Mouse (Mus musculus): ENCODE measurements at regions not wholly inside any gene's neighbourhood (a gene's known extent, or its start where the extent isn't known, plus 50 kb on each side); places are given as distances from the start of the nearest gene placed in this dataset.

DNA sequence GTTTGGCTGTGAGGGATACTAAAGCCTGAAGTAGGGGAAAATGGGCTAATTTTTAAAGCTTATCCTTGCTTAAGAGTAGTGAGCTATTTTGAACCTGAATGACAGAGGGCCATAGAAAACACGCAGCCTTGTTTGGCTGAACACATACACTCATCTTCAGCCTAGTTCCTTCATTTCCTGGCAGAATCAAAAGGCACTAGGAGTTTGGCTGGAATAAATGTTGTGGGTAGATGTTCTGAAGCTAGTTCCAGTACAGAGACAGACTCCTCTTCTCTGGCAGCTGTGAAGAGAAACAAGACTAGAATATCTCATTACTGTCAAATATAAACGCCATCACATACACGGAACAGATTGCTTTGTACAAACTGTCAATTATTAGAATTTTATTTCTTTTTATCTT, 809.5 kb downstream of the Car8 start:
- no peaks in the 10 kb centered on the region for H3K9me3 ChIP-seq
- H3K27me3 ChIP-seq (replicated peaks), result no peaks in the 10 kb centered on the region
- no peaks in the 10 kb centered on the region for H3K4me1 ChIP-seq
- no peak overlapping the region for H3K4me3 ChIP-seq
- H3K27ac ChIP-seq, result no peak overlapping the region
- no peak overlapping the region for H3K9ac ChIP-seq
- H3K4me2 ChIP-seq (replicated peaks), result no peak overlapping the region
- ATAC-seq (ENCODE audit: low FRiP score, low read depth), result no peak
- WGBS, result 95% methylated on average over 3 of the region's 3 CpGs
- H3K36me3 ChIP-seq, result no peaks in the 10 kb centered on the region

DNA sequence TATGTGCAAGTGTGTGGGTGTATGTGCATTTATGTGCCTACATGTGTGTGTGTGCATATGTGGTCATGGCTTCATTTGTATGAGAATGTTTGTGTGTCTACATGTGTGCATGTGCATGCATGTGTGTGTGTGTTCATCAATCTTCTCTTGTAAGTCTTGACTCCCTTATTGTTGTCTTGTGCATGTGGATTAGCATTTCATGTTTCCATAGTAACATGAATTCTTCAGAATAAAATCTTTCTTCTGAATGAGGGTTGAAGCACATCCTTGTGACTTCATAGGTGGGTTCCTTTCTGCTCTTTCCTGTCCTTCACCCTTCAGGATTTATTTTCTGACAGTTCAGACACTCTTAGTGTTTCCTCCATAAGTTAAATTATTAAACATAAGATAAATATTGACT, 814.8 kb downstream of the Car8 start:
- Histone ChIP-seq H3K9ac (no peak overlapping the region), H3K4me2 (replicated peaks) (no peak overlapping the region)

DNA sequence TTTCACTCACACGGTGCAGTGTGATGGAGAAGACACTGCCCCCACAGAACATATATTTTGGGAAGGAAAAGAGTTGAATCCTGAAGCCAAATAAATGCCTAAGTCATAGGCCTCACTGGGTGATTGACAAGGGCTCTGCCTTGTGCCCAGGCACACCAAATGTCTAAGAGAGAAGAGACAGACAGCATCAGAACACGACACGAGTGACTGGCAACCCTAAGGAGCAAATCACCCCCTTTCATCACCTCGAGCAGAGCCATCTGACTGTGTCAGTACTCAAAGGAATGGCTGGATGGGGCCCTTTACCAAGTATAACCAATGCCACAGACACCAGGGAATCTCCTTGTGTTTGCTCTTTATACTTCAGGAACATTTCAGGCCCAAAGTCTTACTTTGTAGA, 815.6 kb downstream of the Car8 start:
- Histone ChIP-seq H3K27me3 (replicated peaks) (no peaks in the 10 kb centered on the region), H3K9me3 (no peaks in the 10 kb centered on the region), H3K4me1 (no peaks in the 10 kb centered on the region), H3K27ac (no peak overlapping the region), H3K4me2 (replicated peaks) (no peak overlapping the region), H3K9ac (no peak overlapping the region), H3K4me3 (no peak overlapping the region), H3K36me3 (no peaks in the 10 kb centered on the region)
- ATAC-seq (ENCODE audit: low FRiP score, low read depth), result no peak
- WGBS, result 78% methylated on average over 4 of the region's 4 CpGs

More for the DNA sequence above, 814.8 kb downstream of the Car8 start:
- no peak for ATAC-seq (ENCODE audit: low FRiP score, low read depth)
- Histone ChIP-seq H3K4me1 (no peaks in the 10 kb centered on the region), H3K27ac (no peak overlapping the region), H3K9me3 (no peaks in the 10 kb centered on the region), H3K36me3 (no peaks in the 10 kb centered on the region), H3K27me3 (replicated peaks) (no peaks in the 10 kb centered on the region), H3K4me3 (no peak overlapping the region)

DNA sequence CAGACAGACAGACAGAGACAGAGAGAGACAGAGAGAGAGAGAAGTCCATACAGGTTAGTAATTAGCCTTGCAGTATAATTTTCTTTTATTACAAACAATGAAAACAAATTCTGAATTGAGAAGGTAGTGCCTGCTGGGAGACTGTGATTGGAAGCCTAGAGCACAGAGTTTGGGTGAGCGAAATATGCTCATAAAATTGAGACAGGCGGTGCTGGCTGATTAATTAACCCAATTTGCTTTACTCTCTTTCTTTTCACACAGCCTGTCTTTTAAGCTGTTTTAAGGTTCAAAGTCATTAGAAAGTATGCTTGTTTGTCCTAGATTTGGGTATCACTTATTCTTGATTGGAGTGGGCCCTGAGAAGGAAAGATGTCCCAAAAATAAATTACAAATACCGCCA, 816.1 kb downstream of the Car8 start:
- ATAC-seq (ENCODE audit: low FRiP score, low read depth), result no peak
- no peaks in the 10 kb centered on the region for H3K27me3 ChIP-seq (replicated peaks)
- no peak overlapping the region for H3K9ac ChIP-seq
- no peak overlapping the region for H3K4me2 ChIP-seq (replicated peaks)
- no peaks in the 10 kb centered on the region for H3K4me1 ChIP-seq
- H3K4me3 ChIP-seq, result no peak overlapping the region
- no peaks in the 10 kb centered on the region for H3K9me3 ChIP-seq
- H3K27ac ChIP-seq, result no peak overlapping the region
- WGBS, result 85% methylated on average over 3 of the region's 3 CpGs
- no peaks in the 10 kb centered on the region for H3K36me3 ChIP-seq

DNA sequence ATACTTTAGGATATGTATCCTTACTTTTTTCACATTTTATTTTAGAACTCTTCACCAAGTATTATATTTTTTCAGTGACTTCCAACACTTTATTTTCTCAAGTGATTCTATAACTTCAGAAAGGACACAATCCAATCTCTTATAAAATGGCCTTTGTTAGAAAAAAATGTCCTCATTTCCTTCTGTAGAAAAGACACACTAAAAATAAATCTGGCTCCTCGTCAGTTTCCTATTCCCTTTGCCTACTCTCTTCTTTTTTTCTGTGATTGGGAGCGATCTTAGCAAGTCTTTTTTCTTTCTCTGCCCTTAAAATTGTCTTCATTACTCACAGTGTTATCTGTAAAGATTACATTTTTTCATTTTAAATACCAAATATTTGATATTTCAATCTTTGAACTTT, 824.5 kb downstream of the Car8 start:
- H3K36me3 ChIP-seq, result no peaks in the 10 kb centered on the region
- no peak overlapping the region for H3K4me3 ChIP-seq
- no peaks in the 10 kb centered on the region for H3K9me3 ChIP-seq
- H3K9ac ChIP-seq, result no peak overlapping the region
- no peak overlapping the region for H3K4me2 ChIP-seq (replicated peaks)
- no peak overlapping the region for H3K27ac ChIP-seq
- WGBS, result 77% methylated on average over 2 of the region's 2 CpGs
- H3K27me3 ChIP-seq (replicated peaks), result no peaks in the 10 kb centered on the region
- no peak for ATAC-seq (ENCODE audit: low FRiP score, low read depth)
- H3K4me1 ChIP-seq, result no peaks in the 10 kb centered on the region

DNA sequence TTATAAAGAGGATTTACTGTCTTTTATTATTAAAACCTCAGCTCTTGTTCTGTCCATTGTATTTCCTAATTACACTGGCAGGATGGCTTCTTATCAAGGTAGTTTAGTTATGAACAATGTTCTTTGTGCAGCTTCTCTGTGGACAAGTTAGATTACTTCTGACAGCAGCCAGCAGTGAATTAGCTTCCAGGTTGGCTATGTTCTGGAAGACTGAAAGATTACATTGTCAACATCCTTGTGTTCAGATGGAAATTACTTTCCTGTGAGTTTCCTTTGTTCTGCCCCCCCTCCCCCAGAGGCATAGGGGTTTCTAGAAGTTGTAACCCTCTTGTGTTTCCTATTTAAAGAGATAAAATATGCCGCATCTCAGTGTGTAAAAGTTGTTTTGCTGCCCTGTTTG, 846.1 kb downstream of the Car8 start:
- H3K9ac ChIP-seq, result no peak overlapping the region
- H3K36me3 ChIP-seq, result no peaks in the 10 kb centered on the region
- H3K4me1 ChIP-seq, result no peaks in the 10 kb centered on the region; the same call in 1 of the 2 replicates
- no peak overlapping the region for H3K4me3 ChIP-seq
- H3K4me2 ChIP-seq (replicated peaks), result no peak overlapping the region
- ATAC-seq (ENCODE audit: low FRiP score, low read depth), result no peak
- no peak overlapping the region for H3K27ac ChIP-seq
- WGBS, result 63% methylated on average over 1 of the region's 1 CpGs
- H3K27me3 ChIP-seq (replicated peaks), result no peaks in the 10 kb centered on the region
- H3K9me3 ChIP-seq, result no peaks in the 10 kb centered on the region

DNA sequence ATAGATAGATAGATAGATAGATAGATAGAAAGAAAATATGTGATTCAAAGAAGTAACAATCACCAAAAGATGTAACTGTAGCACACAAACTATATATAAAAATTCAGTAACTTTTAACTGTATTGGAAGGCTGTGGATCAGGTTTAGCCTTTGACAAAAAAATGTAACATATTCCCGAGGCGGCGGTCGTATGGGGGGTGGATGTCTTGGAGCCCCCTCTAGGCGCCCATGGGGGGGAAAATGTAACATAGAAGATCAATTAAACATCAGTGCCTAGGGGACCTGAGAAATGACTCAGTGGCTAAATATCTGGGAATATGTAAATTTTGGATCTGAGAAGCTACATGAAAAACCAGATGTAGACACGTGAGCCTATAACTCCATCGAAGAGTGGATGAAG, 847.2 kb downstream of the Car8 start:
- 86% methylated on average over 7 of the region's 7 CpGs for WGBS
- ATAC-seq (ENCODE audit: low FRiP score, low read depth), result no peak
- Histone ChIP-seq H3K27ac (no peak overlapping the region), H3K4me3 (no peak overlapping the region), H3K9ac (no peak overlapping the region), H3K4me2 (replicated peaks) (no peak overlapping the region), H3K4me1 (no peaks in the 10 kb centered on the region; the same call in 1 of the 2 replicates), H3K27me3 (replicated peaks) (no peaks in the 10 kb centered on the region), H3K36me3 (no peaks in the 10 kb centered on the region), H3K9me3 (no peaks in the 10 kb centered on the region)

DNA sequence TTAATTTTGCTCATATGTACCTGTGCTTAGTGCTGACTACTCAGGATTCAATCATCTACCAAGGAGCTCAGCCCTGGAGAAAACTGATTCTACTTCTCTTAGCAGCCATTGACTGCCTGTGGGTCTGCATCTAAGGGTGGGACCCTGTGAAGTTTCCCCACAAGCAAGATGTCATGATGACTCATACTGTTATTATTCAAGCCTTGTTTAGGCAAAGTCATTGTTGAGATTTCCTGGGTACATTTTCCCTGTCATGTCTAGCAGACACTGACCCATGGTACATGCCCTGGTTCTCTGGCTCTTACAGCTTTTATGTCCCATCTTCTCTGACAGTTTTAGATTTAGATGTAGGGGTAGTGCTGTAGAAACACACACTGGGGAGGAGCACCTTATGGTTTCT, 853.8 kb downstream of the Car8 start:
- no peaks in the 10 kb centered on the region for H3K36me3 ChIP-seq
- no peak overlapping the region for H3K9ac ChIP-seq
- H3K27me3 ChIP-seq (replicated peaks), result no peaks in the 10 kb centered on the region
- no peak overlapping the region for H3K4me2 ChIP-seq (replicated peaks)
- no peaks in the 10 kb centered on the region for H3K9me3 ChIP-seq
- no peak overlapping the region for H3K27ac ChIP-seq
- no peak overlapping the region for H3K4me3 ChIP-seq
- no peaks in the 10 kb centered on the region for H3K4me1 ChIP-seq
- no peak for ATAC-seq (ENCODE audit: low FRiP score, low read depth)

DNA sequence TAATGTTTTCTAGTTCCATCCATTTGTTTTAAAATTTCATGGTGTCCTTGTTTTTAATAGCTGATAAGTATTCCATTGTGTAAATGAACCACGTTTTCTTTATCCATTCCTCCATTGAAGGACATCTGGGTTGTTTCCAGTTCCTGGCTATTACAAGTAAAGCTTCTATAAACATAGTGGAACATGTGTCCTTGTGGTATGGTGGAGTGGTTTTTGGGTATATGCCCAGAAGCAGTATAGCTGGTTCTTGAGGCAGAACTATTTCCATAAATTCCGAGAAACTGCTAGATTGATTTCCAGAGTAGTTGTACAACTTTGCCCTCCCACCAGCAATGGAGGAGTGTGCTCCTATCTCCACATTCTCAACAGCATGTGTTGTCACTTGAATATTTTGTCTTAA, 858.8 kb downstream of the Car8 start:
- H3K9me3 ChIP-seq, result no peaks in the 10 kb centered on the region
- whole genome bisulfite sequencing, result 82% methylated on average over 2 of the region's 2 CpGs
- no peak overlapping the region for H3K9ac ChIP-seq
- no peak for ATAC-seq (ENCODE audit: low FRiP score, low read depth)
- no peak overlapping the region for H3K4me2 ChIP-seq (replicated peaks)
- no peak overlapping the region for H3K27ac ChIP-seq
- H3K27me3 ChIP-seq (replicated peaks), result no peaks in the 10 kb centered on the region
- H3K4me1 ChIP-seq, result no peaks in the 10 kb centered on the region
- no peak overlapping the region for H3K4me3 ChIP-seq
- H3K36me3 ChIP-seq, result no peaks in the 10 kb centered on the region

DNA sequence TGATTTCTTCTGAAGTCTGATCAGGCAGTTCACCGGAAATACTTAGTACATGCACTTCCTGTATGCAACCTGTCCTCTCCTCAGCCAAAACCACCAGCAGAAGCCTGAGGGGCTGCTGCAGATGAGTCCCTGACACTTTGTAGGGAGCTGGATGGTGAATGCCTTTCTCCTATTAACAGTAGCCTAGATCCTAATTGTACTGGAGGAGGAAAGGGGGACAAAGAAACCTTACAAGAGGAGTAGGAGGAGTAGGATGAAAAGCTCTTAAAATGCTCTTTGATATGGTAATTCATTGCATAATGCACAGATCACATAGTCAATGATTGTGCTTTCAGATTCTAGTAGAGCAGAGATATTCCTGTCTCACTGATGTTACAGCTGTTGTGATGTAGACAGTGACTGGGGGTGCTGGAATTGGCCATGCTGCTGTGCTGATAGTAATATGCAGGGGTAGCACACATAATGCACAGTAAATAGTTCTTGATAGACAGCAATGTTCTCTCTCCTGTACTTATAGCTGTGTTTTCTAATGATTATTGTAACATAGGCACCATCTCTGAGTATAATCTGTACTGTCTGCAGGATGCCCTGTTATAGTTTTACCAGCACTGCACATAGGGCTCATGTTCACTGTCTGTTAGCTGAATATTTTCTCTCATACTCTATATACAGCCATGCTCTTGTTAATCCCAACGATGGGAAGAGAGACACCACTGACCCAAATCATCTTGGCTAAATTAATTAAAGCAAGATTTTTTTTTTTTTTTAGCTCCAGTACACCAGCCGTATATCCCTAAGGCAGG, 874.4 kb downstream of the Car8 start:
- Histone ChIP-seq H3K27ac (no peak overlapping the region), H3K4me2 (replicated peaks) (no peak overlapping the region), H3K27me3 (replicated peaks) (no peaks in the 10 kb centered on the region), H3K4me1 (no peaks in the 10 kb centered on the region), H3K4me3 (no peak overlapping the region), H3K9ac (no peak overlapping the region), H3K9me3 (no peaks in the 10 kb centered on the region), H3K36me3 (no peaks in the 10 kb centered on the region)
- 81% methylated on average over 3 of the region's 3 CpGs for WGBS
- ATAC-seq (ENCODE audit: low FRiP score, low read depth), result no peak

DNA sequence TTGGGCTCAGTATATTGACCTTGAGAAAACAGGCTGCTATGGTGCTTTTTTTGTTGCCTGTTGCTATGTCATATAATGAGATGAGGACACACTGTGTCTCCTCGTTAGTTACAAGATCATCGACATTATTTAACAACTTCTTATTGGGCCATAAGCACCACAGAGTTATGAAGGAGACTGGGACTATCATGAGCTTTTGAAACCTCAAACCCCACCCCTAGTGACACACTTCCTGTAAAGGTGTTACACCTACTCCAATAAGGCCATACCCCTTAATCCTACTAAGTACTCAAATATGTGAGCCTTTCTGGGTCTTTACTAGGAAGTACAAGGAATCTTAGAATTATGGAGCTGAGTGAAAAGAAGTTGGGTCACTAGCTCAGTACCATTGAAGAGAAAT, 875.3 kb downstream of the Car8 start:
- no peak overlapping the region for H3K27ac ChIP-seq
- no peaks in the 10 kb centered on the region for H3K9me3 ChIP-seq
- H3K9ac ChIP-seq, result no peak overlapping the region
- no peak overlapping the region for H3K4me2 ChIP-seq (replicated peaks)
- H3K4me3 ChIP-seq, result no peak overlapping the region
- ATAC-seq (ENCODE audit: low FRiP score, low read depth), result no peak
- no peaks in the 10 kb centered on the region for H3K4me1 ChIP-seq
- no peaks in the 10 kb centered on the region for H3K27me3 ChIP-seq (replicated peaks)
- no peaks in the 10 kb centered on the region for H3K36me3 ChIP-seq
- 94% methylated on average over 2 of the region's 2 CpGs for WGBS

DNA sequence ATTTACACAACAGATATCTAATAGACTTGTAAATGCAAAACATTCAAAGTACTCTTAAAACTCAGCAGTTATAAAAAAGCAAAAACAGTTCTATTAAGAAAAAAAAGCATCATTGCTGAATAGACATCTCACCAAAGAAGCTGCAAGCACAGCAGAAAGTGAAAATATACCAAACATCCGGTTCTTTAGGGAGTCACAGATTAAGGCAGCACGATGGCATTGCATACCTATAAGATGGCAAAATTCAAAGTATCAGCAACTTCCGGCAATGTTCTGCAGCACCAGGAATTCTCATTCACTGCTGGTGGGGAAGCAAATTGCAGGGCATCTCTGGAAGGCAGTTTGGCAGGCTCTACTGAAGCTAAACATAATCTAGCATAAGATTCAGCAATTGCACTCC, 882.6 kb downstream of the Car8 start:
- Histone ChIP-seq H3K9ac (no peak overlapping the region), H3K9me3 (no peaks in the 10 kb centered on the region), H3K36me3 (no peaks in the 10 kb centered on the region), H3K4me3 (no peak overlapping the region), H3K27me3 (replicated peaks) (no peaks in the 10 kb centered on the region), H3K4me1 (no peaks in the 10 kb centered on the region), H3K27ac (no peak overlapping the region), H3K4me2 (replicated peaks) (no peak overlapping the region)
- ATAC-seq (ENCODE audit: low FRiP score, low read depth), result no peak
- WGBS, result 95% methylated on average over 3 of the region's 3 CpGs

DNA sequence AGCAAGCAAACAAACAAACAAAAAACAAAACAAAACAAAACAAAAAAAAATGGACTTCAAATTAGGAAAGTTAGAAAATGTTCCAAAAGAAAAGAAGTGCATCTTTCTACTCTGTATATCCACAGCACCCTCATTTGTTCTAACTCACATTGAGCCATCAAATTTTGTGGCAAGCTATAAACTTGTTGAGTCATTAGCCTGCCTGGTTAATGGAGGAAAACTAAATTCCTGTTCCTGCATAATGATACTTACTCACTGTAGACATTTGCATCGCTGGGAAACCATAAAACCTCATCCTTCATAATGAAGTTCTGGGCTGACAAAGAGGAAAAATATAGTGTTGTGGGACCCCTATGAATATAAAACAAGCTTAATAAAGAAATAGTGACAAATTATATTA, 891.5 kb downstream of the Car8 start:
- H3K27me3 ChIP-seq (replicated peaks), result no peaks in the 10 kb centered on the region
- H3K4me3 ChIP-seq, result no peak overlapping the region
- no peaks in the 10 kb centered on the region for H3K36me3 ChIP-seq
- no peak for ATAC-seq (ENCODE audit: low FRiP score, low read depth)
- H3K9me3 ChIP-seq, result no peaks in the 10 kb centered on the region
- 76% methylated on average over 1 of the region's 1 CpGs for WGBS
- H3K4me1 ChIP-seq, result no peaks in the 10 kb centered on the region
- no peak overlapping the region for H3K4me2 ChIP-seq (replicated peaks)
- H3K27ac ChIP-seq, result no peak overlapping the region
- no peak overlapping the region for H3K9ac ChIP-seq

Data from neural tube, embryonic 12.5 days (tissue).